Mouse (Mus musculus): Measurements from ENCODE around the gene Gm44579.

Gene Gm44579

DNA sequence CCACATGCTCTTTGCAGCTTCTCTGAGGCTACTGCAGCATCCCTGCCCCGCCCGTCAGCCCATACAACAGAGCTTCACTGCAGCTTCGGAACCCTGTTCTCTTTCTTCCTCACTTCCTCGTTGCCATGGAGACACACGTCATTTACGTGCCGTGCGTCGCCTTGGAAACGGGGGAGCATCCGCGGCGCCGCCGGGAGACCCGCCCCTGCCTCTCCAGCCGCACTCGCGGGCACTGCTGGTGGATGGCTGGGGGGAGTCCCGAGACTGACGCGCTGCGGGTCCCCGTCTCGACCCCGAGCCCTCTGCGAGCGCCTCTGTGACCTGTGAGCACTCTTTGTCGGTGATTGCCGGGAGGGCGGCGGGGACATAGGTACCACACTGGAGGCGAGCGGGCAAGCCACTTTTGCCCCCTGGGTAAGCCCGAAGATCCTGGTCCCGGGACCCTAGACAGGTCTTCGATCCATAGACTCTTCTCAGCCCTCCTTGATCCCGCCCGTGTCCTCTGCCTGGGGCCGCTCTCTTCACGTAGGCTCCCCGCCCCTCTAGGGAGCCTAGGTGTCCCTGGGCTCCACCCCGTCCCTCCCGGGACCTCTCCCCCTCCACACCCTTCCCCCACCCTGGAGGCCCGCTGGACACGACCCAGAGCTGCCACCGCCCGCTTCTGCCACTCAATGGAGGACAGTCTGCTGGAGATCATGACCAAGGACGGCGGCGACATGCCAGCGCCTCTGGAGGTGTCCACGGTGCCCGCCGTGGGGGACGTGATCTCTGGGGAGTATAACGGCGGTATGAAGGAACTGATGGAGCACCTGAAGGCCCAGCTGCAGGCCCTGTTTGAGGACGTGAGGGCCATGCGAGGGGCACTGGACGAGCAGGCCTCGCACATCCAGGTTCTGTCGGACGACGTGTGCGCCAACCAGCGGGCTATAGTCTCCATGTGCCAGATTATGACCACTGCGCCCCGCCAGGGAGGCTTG, 52.8 kb downstream of the Gm44579 start:
- peak; percentile 91 for DNase-seq

- no peak for DNase-seq
Measured at GRCm38 (mm10) chr15:98166963-98167644, 53.7 kb downstream of the Gm44579 start, which contains the start of gene Ccdc184. Gene Ccdc184 (plus strand): TSS chr15:98167158.

GRCm38 (mm10) chr15:98165525-98165924, 55.3 kb downstream of the Gm44579 start, which contains the start of gene Asb8:
Gene Asb8 (minus strand): TSS chr15:98165625.
- DNase-seq = no peak

- DNase-seq = no peak
Measured at GRCm38 (mm10) chr15:98162561-98162960, 58.2 kb downstream of the Gm44579 start.

DNA sequence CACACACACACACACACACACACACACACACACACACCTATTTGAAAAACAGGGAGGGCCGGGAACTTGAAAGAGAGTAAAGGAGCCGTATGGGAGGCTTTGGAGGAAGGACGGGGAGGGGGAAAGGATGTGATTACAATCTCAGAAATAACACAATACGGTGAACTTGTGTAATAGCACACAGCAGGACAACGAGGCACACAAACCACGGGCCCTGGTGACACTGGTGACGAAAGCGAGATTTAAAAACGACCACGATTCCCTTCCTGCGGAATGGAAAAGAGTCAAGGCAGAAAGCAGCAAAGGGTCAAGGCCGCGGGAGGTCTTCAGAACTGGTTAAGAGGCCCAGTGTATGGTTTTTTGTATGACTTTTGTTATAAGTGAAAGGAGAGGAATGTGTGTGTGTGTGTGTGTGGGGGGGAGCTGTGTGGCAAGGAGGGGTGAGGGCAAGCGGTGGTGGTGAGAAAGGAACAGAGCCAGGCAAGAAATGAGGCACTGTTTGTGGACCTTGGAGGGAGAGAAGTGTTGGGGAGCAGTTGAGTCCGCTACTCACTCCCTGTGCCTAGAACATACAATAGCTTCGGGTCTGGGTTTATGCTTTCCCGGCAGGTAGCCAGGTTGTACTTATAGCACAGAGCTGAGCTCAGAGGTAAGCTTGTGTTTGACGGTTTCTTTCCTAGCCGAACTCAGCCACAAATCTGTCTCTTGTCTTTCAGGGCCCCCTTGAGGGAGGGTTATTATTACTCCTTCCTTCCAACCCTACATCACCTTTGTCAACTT, 59.6 kb downstream of the Gm44579 start:
- DNase-seq = no peak

GRCm38 (mm10) chr15:98157253-98157652, 63.5 kb downstream of the Gm44579 start:
- DNase-seq = no peak

GRCm38 (mm10) chr15:98155944-98156343, 64.8 kb downstream of the Gm44579 start:
- DNase-seq = no peak

DNA sequence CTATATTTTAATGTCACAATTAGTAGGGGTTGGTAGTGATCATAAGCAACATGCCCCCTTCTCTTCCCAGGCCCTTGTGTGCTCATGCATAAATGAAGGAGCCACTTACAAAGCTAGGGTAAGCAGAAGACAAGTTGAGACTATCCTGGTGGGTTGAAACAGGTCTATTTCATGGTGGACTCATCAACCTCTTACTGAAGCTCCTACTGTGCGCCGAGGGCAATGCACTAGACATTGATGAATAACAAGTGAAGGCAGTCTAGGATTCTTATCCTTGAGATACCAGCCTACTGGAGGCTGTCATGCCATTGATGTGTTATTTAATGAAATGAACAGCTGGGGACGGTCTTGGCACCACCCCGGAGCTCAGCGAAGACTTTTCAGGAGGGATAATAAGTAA, 65.5 kb downstream of the Gm44579 start:
- no peak for DNase-seq

DNA sequence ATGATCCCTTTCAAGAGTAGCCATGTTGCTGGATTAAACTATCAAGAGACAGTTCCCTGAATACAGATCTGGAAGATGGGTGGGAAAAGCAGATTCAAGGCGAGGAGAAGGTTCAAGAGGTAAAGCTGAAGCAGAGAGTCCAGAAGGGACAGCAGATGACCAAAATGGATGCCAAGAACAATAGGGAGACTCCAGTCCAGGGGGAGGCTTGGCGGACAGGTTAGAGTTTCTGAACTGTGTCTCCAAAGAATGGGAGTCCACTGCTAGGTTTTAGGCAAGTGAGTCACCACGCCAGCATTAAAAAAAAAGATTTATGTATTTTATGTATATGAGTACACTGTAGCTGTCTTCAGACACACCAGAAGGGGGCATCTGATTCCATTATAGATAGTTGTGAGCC, 66.1 kb downstream of the Gm44579 start:
- DNase-seq = no peak

- DNase-seq = no peak
Measured at GRCm38 (mm10) chr15:98154146-98154545, 66.6 kb downstream of the Gm44579 start.

GRCm38 (mm10) chr15:98153625-98154024, 67.2 kb downstream of the Gm44579 start:
- DNase-seq = no peak

GRCm38 (mm10) chr15:98152916-98153315, 67.9 kb downstream of the Gm44579 start:
- no peak for DNase-seq

GRCm38 (mm10) chr15:98149166-98149602, 71.6 kb downstream of the Gm44579 start:
- no peak for DNase-seq

- no peak for DNase-seq
Measured at GRCm38 (mm10) chr15:98148356-98148755, 72.4 kb downstream of the Gm44579 start.

DNA sequence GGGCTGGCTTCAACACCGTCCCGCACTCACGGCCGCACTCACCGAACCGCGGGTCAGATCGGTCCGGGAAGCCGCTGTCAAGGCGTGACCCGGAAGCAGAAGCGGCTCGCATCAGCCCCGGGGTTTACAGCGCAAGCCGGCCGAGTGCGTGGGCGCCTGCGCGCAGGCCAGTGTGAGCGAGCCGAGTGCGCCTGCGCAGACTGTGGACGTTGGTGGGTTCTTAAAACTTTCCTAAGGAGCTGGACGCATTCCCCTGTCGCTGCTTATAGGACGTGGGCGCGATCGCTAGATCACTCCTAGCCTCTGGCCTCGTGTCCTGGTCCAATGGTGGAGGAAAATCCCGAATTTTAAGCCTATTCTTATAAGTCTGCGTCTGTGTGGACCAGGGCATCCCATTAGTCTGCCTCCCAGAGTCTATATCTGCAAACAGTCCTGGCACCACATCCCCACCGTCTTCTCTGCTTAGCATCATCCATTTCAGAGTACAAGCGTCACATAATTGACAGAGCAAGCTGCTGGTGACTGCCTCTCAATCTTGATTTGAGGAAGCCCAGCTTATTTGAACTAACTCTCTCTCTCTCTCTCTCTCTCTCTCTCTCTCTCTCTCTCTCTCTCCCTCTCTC, 75.1 kb downstream of the Gm44579 start:
- DNase-seq = peak; percentile 96

- DNase-seq = no peak
Measured at GRCm38 (mm10) chr15:98144861-98145507, 75.8 kb downstream of the Gm44579 start.

DNA sequence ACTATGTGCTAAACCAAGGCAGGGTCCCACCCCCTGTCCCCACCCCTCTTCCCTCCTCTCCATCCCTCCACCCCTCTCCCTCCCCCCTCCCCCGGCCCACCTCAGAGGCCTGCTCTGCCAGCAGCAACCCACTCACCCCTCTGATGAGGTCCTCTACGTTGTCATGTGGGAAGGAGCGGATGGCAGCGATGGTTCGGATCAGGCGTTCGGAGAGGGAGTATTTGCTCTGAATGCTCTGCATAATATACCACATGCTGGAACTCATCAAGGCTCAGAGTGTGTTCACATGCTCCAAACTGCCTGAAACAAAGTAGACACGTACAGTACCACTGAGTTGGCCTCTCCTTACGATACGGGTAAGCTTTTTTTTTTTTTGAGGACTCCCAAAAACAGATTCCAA, 78.3 kb downstream of the Gm44579 start:
- no peak for DNase-seq

- no peak for DNase-seq
Measured at GRCm38 (mm10) chr15:98140809-98141208, 80.0 kb downstream of the Gm44579 start.

DNA sequence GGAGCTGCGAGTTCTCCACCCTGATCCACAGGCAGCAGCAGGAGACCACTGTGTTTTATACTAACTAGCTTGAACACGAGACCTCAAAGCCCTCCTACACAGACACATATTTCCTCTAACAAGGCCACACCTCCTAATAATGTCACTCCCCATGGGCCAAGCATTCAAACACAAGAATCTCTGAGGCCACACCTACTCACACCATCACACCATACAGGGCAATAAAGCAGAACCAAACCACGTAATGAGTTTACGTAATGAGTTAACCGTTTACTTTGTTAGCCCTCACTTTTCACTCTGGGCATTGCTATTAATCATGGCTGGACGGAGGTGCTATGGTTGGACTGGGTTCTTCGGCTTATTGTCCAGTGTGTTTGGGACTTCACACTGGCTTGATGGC, 81.0 kb downstream of the Gm44579 start:
- no peak for DNase-seq

- no peak for DNase-seq
Measured at GRCm38 (mm10) chr15:98136871-98137270, 83.9 kb downstream of the Gm44579 start.
